Mouse (Mus musculus) spleen, adult 2 months (tissue): ENCODE results near the gene Polr2m.

Source experiments
- CTCF ChIP-seq: fragments of 200-500 bp; IDR thresholded peaks from 2 replicates; pipeline ENCODE4 v1.5.1; 2011; ENCODE audit warnings: mild to moderate bottlenecking, inconsistent platforms; ENCODE audit not compliant: insufficient read depth, insufficient read length, insufficient replicate concordance; ENCODE audit errors: extremely low read depth
- POLR2A ChIP-seq: fragments of 200-500 bp; IDR thresholded peaks from 2 replicates; pipeline ENCODE4 v1.6.1; 2011; ENCODE audit warnings: low read depth, low read length, inconsistent platforms

DNA sequence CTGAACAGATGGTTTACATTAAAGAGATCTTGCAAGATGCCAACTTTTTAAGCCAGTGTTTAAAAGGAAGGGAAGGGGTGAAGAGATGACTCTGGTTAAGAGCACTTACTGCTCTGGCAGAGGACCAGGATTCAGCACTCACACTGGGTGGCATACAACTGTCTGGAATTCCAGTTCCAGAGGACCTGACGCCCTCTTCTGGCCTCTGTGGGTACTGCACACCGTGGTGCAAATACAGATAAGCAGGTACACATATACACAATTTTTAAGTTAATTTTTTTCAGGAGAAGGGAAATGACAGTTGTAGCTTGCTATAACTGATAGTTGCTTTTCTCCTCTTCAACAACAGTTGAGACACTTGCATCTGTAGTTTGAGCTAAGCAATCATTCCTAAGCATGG lies 44.2 kb upstream of the Polr2m start:
- TF ChIP-seq CTCF: no peak
- no peak for TF ChIP-seq POLR2A
